Mouse (Mus musculus) lung, adult 2 months (tissue): ENCODE results near the gene Ddx20.

ENCODE experiments used
- CTCF ChIP-seq: fragments of 200-500 bp; IDR thresholded peaks from 2 replicates; pipeline ENCODE4 v1.5.1; 2011; ENCODE audit warnings: mild to moderate bottlenecking, low read length, control low read depth; ENCODE audit not compliant: insufficient read depth
- POLR2A ChIP-seq: fragments of 200-500 bp; IDR thresholded peaks from 2 replicates; pipeline ENCODE4 v1.6.1; 2011; ENCODE audit warnings: low read depth, mild to moderate bottlenecking, control low read depth, low read length, borderline replicate concordance; ENCODE audit errors: extremely low read depth

DNA sequence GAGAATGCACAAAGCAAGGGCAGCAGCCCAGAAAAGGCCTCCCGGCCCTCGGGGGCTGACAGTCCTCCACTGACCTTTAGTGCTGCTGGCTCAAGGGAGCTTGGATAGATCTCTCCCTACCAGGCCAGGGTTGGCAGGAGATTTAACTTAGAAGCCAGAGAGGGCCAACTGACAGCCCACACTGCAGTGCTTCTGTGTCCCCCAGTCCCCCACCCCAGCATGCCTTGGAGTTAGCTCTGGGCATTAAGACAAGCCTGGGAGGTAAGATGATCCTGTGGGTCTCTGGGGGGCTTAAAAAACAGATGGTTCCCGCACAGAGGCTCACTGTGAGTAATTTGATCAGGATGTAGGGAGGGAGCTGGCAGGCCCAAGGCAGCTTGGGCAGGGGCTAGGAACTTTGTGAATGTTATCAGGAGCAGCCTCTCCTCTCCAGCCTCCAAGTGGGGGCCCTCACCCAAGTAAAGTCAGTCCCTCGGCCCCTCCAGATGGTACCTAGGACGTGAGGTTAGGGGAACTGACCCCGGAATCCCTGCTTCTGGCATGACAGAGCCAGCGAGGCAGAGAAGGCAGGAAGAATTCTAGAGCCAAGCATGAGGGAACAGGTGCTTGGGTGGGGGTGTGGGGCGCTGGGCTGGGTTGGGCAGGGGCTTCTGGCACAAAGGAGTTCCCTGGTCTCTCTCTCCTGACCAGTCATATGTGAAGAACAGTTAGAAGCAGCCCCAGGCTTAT, 26.9 kb upstream of the Ddx20 start:
- no peak for TF ChIP-seq CTCF
- TF ChIP-seq POLR2A, result no peak
